Mouse (Mus musculus): ENCODE results near the gene Glud1. TPM values are rescaled to one million over a fixed set of nuclear protein-coding genes. Genes with fewer than 3 reads are reported as not detected.

Gene Glud1
- total and polyA plus RNA-seq, 3 experiments: 87.3 to 143 (median 116) TPM

- TF ChIP-seq RAD21 (IDR thresholded peaks at IDR 0.05; ENCODE audit: low read depth, low read length): no peak; the same call in 1 of the 2 replicates
- no peak for TF ChIP-seq ELF1 (IDR thresholded peaks at IDR 0.05; ENCODE audit: low read depth, low read length)
- TF ChIP-seq ZNF384 (IDR thresholded peaks at IDR 0.05; ENCODE audit: low read depth, low read length): no peak
- TF ChIP-seq PAX5 (IDR thresholded peaks at IDR 0.05; ENCODE audit: low read length): no peak
- peak; percentile 18; the same call in 1 of the 2 replicates for TF ChIP-seq SMC3 (IDR thresholded peaks at IDR 0.05; ENCODE audit: low read depth, low read length)
- TF ChIP-seq NELFE (IDR thresholded peaks at IDR 0.05; ENCODE audit: low read depth, low read length): no peak
- TF ChIP-seq NRF1 (IDR thresholded peaks at IDR 0.05; ENCODE audit: low read depth, low read length): no peak
- TF ChIP-seq CTCF (conservative IDR thresholded peaks at IDR 0.05 in 1 of 2, IDR thresholded peaks at IDR 0.05 in 1 of 2; ENCODE audit: low read depth in 2 of 2, low read length in 2 of 2): peak in 1 of 2 experiments; percentile 39; a peak in 2 of 4 replicates
- no peak for TF ChIP-seq BHLHE40 (IDR thresholded peaks at IDR 0.05; ENCODE audit: low read depth, low read length)
- no peak for TF ChIP-seq MYC (IDR thresholded peaks at IDR 0.05; ENCODE audit: low read depth, low read length)
- no peak for TF ChIP-seq USF2 (conservative IDR thresholded peaks at IDR 0.05; ENCODE audit: low read depth, low read length)
- no peak for TF ChIP-seq IRF4 (IDR thresholded peaks at IDR 0.05; ENCODE audit: low read depth, low read length)
- TF ChIP-seq TCF12 (IDR thresholded peaks at IDR 0.05; ENCODE audit: low read depth, low read length): no peak
- Histone ChIP-seq H3K4me3 (replicated peaks in 1 of 3; ENCODE audit: low read depth in 2 of 3, low read length in 2 of 3, poor library complexity in 1 of 3) (no peak overlapping the region), H3K79me2 (replicated peaks; ENCODE audit: control insufficient read depth, extremely low read depth, insufficient read depth, poor library complexity, severe bottlenecking) (no peaks in the 10 kb centered on the region), H3K4me1 (ENCODE audit: control insufficient read depth in 1 of 2, insufficient read depth in 2 of 2) (peaks cover 0 to 14% of the 10 kb centered on the region in 2 experiments; a peak in 1 of 4 replicates), H3K36me3 (replicated peaks in 1 of 2; ENCODE audit: control insufficient read depth in 1 of 2, insufficient read depth in 1 of 2, low read length in 1 of 2) (peaks cover 17 to 41% of the 10 kb centered on the region in 2 experiments), H3K27me3 (replicated peaks) (no peaks in the 10 kb centered on the region), H3K27ac (ENCODE audit: insufficient read depth, low read depth) (no peak overlapping the region), H3K9me3 (replicated peaks; ENCODE audit: low read length) (no peaks in the 10 kb centered on the region), H3K9ac (ENCODE audit: insufficient read depth, low read depth) (no peak overlapping the region), H3K4me2 (ENCODE audit: insufficient read depth, low read depth, poor library complexity, severe bottlenecking) (no peak overlapping the region)
- dilution Hi-C loops (cut with MboI; ENCODE audit: extremely low pct_ligation_motif_present, extremely low pct_unique_long_range_greater_than_20kb, low sequenced_read_pairs): no loop called here
- peak; percentile 26 for DNase-seq (ENCODE audit: extremely low read depth)
- in situ Hi-C loops (cut with MboI; ENCODE audit: low pct_ligation_motif_present, low pct_unique_long_range_greater_than_20kb, low sequenced_read_pairs): no loop called here
These were observed 35.4 kb downstream of the Glud1 start for GRCm38 (mm10) chr14:34345771-34346566.

- H3K9ac ChIP-seq (ENCODE audit: insufficient read depth, low read depth): no peak overlapping the region
- DNase-seq (ENCODE audit: extremely low read depth): no peak
- H3K4me3 ChIP-seq (replicated peaks in 1 of 3; ENCODE audit: low read depth in 2 of 3, low read length in 2 of 3, poor library complexity in 1 of 3): no peak overlapping the region
- H3K4me2 ChIP-seq (ENCODE audit: insufficient read depth, low read depth, poor library complexity, severe bottlenecking): no peak overlapping the region
- H3K27ac ChIP-seq (ENCODE audit: insufficient read depth, low read depth): no peak overlapping the region
- H3K27me3 ChIP-seq (replicated peaks): no peaks in the 10 kb centered on the region
- TF ChIP-seq UBTF (IDR thresholded peaks at IDR 0.05; ENCODE audit: low read depth, low read length) (no peak), RCOR1 (conservative IDR thresholded peaks at IDR 0.05; ENCODE audit: low read depth, low read length) (no peak), PAX5 (IDR thresholded peaks at IDR 0.05; ENCODE audit: low read length) (no peak), SMC3 (IDR thresholded peaks at IDR 0.05; ENCODE audit: low read depth, low read length) (no peak), CHD1 (IDR thresholded peaks at IDR 0.05; ENCODE audit: low read depth, low read length) (no peak), CHD2 (IDR thresholded peaks at IDR 0.05; ENCODE audit: low read length) (no peak), BHLHE40 (IDR thresholded peaks at IDR 0.05; ENCODE audit: low read depth, low read length) (no peak)
- no peaks in the 10 kb centered on the region for H3K79me2 ChIP-seq (replicated peaks; ENCODE audit: control insufficient read depth, extremely low read depth, insufficient read depth, poor library complexity, severe bottlenecking)
- H3K4me1 ChIP-seq (ENCODE audit: control insufficient read depth in 1 of 2, insufficient read depth in 2 of 2): peaks cover 0 to 14% of the 10 kb centered on the region in 2 experiments; a peak in 1 of 4 replicates
- dilution Hi-C loops (cut with MboI; ENCODE audit: extremely low pct_ligation_motif_present, extremely low pct_unique_long_range_greater_than_20kb, low sequenced_read_pairs): no loop called here
- in situ Hi-C loops (cut with MboI; ENCODE audit: low pct_ligation_motif_present, low pct_unique_long_range_greater_than_20kb, low sequenced_read_pairs): no loop called here
- no peaks in the 10 kb centered on the region for H3K9me3 ChIP-seq (replicated peaks; ENCODE audit: low read length)
- H3K36me3 ChIP-seq (replicated peaks in 1 of 2; ENCODE audit: control insufficient read depth in 1 of 2, insufficient read depth in 1 of 2, low read length in 1 of 2): peaks cover 7 to 31% of the 10 kb centered on the region in 2 experiments
These were observed 36.6 kb downstream of the Glud1 start for GRCm38 (mm10) chr14:34347084-34347483.
